Mouse (Mus musculus) cerebellum, adult 11-12 months (tissue): ENCODE data around the gene Gstt1.

Source experiments
- DNase-seq: peaks from one replicate; pipeline ENCODE4 v3.0.0; 2022

The Gstt1 gene

GRCm38 (mm10) chr10:75763682-75764518, 34.5 kb downstream of the Gstt1 start, which contains the start of gene Cabin1:
TSS of gene Cabin1 (minus strand) at chr10:75764341.
- peak; percentile 96 for DNase-seq

DNA sequence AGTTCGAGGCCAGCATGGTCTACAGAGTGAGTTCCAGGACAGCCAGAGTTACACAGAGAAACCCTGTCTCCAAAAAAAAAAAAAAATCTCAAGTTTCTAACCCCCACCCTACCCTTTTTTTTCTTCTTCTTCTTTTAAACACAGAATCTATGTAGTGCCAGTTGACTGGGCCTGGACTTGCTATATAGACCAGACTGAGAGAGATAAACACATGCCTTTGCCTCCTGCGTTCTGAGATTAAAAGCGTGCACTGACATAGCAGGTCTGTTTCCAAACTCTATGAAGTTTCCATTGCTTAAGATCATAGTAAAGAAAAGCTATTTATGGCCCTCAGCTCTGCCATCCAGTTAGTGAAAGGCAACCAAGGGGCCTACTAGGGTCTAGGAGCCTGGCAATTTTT, 36.0 kb downstream of the Gstt1 start:
- DNase-seq = no peak

DNA sequence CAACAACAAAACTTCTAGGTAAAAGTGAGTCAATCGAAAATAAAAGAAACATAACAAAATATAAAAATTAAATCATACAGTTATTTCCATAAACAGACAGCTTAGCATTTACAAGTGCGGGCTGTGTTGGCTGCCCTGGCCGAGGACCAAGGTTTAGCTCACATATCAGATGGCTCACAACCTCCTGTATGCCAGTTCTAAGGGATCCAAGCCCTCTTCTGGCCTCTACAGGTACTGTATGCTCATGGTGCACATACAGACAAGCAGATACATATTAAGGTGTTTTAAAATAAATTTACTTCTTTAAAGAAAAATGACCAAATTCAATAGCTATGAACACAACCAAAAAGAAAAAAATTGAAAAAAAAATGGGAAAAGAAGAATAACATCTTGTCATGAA, 38.1 kb downstream of the Gstt1 start:
- DNase-seq = no peak

- DNase-seq = no peak
These were observed 41.7 kb downstream of the Gstt1 start for GRCm38 (mm10) chr10:75756719-75757118.

- peak; percentile 76 for DNase-seq
These were observed 54.4 kb downstream of the Gstt1 start for GRCm38 (mm10) chr10:75744017-75744416.

DNA sequence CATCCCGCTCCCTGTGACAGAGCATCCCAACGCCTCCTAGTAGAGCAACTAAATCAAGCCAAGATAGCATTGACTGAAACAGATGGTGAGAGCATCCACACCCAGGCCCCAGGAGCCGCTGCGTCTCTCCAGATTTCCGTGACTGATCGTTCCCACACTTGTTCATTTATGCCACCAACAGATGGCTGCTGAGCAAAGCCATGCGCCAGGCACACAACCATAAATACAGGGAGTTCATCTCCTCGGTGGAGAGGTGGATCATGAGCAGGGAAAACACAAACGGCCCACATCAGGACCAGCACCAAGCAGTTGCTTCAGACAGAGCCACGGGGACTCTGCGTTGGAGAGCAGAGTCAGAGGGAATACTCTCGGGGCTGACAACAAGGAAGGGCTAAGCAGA, 55.0 kb downstream of the Gstt1 start:
- DNase-seq = peak; percentile 73

- peak; percentile 36 for DNase-seq
These were observed 57.5 kb downstream of the Gstt1 start for GRCm38 (mm10) chr10:75740866-75741265.
